Mouse (Mus musculus) adrenal gland, postnatal 36 days (tissue): ENCODE results near the gene Ercc6. TPM values are rescaled to one million over a fixed set of nuclear protein-coding genes. Genes with fewer than 3 reads are reported as not detected.

Experiments used
- DNase-seq, 2 experiments: peaks; one replicate each; pipeline ENCODE4 v3.0.0; 2021; ENCODE audit warnings: mixed read lengths in 1 of 2
- long read RNA-seq, 2 experiments: library from polyadenylated mRNA; stranded (forward); transcript quantifications; one replicate each; pipeline ENCODE4 v2.0.0; 2021; ENCODE audit warnings: borderline sequencing depth in 2 of 2
- total RNA-seq, 2 experiments: library from RNA; stranded (reverse); gene quantifications; 2 replicates each; pipeline ENCODE4 v1.2.3; 2021

Gene Ercc6
- 10 to 100 TPM; 11.8 to 18.6 TPM for total RNA-seq
- long read RNA-seq, experiment 1, partial matches to known transcripts: 2 of 2 reads
- long read RNA-seq, experiment 1, other reads (novel, unspliced or antisense): 0 of 2 reads
- long read RNA-seq, experiment 2: 0 reads

GRCm38 (mm10) chr14:32513336-32514032, at the start of gene Ercc6:
Ercc6 (plus strand) TSS chr14:32513521.
- DNase-seq: peak; percentile 95 to 96

GRCm38 (mm10) chr14:32464601-32465505, 48.5 kb upstream of the Ercc6 start, which contains the start of gene Slc18a3:
Slc18a3 (minus strand) TSS chr14:32464850.
- DNase-seq: no peak

- no peak for DNase-seq
These were observed 47.8 kb upstream of the Ercc6 start for GRCm38 (mm10) chr14:32465506-32465870.

DNA sequence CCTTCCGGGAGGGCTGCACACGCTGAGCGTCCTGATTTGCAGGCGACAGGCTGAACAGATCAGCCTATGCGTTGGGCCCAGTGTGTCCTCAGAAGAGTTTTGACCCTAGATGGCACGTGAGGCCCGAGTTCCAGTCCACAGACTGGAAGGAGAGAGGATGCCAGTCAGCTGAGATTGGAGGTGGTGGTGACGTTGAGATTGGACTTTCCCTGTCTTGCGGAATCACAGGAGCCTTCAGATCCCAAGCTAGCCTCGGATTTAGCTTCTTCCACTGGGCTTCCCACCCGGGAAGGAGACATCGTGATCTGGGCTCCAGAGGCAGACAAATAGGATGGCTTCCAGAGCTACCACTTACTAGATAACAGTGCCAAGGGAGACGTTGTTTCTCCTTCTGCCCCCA, 47.4 kb upstream of the Ercc6 start, which contains the start of gene Chat:
Gene Chat, minus strand, starts transcription at position 101 of the 400 bp plus-strand sequence.
- no peak for DNase-seq

DNA sequence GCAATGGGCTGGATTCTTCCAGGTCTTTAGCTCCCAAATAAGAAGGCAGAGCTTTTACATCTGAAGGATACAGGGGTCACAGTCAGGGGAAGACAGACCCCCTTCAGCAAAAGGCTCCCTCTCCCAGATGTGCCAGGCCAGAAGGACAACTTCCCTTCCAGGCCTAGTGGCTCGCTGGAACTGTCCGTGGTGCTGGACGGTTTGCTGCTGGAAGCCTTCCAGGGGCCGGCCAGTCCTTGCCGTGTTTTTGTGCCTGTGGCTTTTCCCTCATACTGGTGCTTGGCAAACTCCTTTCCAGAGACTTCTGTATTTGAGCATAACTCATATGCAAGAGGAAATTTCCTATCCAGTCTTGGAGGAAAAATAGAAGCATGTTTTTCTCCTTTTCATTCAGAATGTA, 45.7 kb upstream of the Ercc6 start:
- peak; percentile 79 to 81 for DNase-seq

GRCm38 (mm10) chr14:32472996-32473395, 40.3 kb upstream of the Ercc6 start:
- peak; percentile 59 to 75 for DNase-seq

- no peak for DNase-seq
These were observed 36.8 kb upstream of the Ercc6 start for GRCm38 (mm10) chr14:32476559-32476958.

DNA sequence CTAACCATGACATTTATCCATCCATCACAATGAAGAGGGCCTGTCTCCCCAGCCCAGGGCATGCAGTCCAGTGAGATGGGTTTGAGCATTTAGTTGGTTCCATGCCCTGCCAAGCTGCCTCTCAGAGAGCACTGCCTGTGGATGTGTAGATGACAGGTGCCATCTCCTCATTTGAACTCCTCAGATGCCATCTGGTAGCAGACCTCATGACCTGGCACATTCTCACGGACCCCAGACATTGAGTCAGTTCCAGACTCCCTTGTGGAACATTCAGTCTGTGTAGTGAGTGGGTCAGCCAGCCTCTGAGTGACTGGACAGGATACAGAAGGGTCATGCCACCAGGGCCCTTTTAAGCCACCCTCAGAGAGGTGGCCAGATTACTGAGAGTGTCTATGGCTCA, 35.7 kb upstream of the Ercc6 start:
- DNase-seq: no peak

DNA sequence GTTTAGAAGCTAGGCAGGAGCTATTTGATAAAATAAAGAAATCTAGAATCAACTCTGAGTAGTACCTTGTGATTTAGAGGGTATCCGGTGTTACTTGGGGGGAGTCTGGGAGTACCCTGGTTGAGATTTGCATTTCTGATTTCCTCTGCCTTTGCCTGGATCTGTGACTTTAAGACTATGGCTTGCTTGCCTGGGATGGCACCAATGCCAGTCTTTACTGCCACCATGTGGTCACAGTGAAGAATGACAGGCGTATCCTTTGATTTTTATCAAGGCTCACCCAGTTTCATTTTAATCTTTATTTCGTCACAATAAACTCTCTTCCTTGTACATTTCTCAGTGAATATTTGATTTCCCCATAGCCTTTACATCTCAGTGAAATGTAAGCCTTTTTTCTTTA, 31.3 kb upstream of the Ercc6 start:
- DNase-seq: peak in 1 of 2 experiments; percentile 19

DNA sequence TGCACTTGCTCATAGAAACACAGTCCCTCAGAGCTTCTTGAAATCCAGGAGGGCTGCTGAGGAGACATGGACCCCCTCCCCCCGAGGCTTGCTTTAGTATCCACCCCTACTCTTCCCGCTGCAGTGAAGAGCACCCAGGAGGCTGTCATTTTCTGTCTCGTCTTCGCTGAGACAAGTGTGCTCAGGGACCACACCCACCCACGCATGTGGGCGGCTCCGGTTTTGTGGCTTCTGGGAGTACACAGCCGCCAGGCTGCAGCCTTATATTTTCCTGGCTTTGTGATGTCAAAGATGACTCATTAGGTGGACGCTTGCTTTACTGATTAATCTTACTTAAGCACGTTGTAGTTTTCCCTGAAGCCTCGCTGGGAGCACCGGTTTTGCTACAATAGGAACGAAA, 20.8 kb upstream of the Ercc6 start:
- peak; percentile 35 to 49 for DNase-seq

GRCm38 (mm10) chr14:32496115-32496850, 17.0 kb upstream of the Ercc6 start:
- peak in 1 of 2 experiments; percentile 15 for DNase-seq

- no peak for DNase-seq
These were observed 12.0 kb upstream of the Ercc6 start for GRCm38 (mm10) chr14:32501303-32501702.

- no peak for DNase-seq
These were observed 10.3 kb upstream of the Ercc6 start for GRCm38 (mm10) chr14:32502764-32503688.

DNA sequence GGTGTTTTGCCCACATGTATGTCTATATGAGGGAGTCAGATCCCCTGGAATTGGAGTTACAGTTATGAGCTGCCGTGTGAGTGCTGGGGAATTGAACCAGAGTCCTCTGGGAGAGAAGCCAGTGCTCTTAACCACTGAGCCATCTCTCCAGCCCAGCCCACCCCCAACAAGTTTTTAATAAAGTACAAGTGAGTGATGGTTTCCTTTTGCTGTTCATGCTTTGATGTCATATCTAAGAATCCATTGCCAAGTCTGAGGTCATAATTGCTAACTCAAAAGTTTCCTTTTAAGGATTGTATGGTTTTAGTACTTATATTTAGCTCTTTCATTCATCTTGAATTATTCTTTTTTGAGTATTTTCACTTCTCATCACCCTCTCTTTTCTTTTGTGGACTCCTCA, 9.4 kb upstream of the Ercc6 start:
- DNase-seq: no peak

GRCm38 (mm10) chr14:32506329-32506728, 7.0 kb upstream of the Ercc6 start:
- DNase-seq: no peak

GRCm38 (mm10) chr14:32507216-32507615, 6.1 kb upstream of the Ercc6 start:
- DNase-seq: peak; percentile 33 to 48

GRCm38 (mm10) chr14:32508105-32508835, 5.1 kb upstream of the Ercc6 start:
- DNase-seq: no peak

DNA sequence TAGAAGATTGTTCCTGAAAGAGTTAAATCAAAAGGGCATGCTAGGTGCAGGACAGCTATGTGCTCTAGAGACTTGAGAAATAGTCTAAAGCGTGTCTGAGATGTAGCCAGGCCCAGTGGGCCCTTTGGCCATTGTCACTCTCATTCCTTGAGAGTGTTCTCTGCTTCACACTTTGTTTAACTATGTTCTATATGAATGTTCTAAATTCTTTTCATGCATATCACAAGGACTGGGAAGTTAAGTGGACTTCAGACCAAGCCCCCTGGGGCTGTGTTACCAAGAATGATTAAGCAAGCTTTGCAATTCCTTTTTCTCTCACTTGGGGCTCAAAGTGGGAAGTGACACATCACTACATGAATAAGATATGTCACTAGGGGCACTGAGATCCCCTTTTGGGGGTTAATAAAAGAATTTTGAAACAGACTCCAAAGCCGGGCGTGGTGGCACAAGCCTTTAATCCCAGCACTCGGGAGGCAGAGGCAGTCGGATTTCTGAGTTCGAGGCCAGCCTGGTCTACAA, 3.8 kb upstream of the Ercc6 start:
- DNase-seq: no peak

DNA sequence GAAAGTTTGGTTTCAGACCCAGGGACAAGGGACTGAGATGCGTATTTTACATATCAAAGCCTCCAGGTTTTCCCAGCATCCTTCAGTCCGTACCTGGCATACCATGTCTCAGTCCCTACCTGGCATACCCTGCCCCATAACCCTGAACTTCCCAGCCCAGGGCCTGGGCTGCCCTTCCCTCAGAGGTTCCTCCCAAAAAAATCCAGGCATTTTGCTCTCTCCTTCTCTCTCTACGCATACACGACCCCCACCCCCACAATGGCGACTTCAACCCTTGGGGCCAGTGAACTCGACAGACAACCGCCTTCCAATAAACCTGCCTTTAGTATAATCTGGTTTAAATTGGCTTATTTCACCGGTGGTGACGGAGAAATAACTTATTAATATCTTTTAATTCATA, 409 bp upstream of the Ercc6 start:
- no peak for DNase-seq

DNA sequence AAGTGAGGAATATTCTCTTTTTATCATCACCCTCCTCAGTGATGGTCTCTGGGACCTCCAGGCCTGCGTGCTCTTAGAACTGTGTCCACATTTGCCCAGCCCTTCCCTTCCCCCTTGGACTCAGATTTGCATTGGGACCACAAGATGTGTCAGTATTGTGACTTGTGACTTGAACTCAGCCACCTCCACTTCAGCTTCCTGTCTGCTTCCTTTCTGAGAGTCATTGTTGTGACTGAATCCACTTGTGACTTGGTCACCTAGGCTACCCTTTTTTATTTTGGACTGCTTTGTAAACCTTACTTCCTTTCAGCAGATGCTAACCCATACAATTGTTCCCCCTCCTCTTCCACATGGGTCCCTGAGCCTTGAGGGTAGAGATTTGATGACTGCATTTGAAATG, 2.8 kb downstream of the Ercc6 start:
- DNase-seq: no peak
